Mouse (Mus musculus): ENCODE results near the gene Eif4e2.

DNA sequence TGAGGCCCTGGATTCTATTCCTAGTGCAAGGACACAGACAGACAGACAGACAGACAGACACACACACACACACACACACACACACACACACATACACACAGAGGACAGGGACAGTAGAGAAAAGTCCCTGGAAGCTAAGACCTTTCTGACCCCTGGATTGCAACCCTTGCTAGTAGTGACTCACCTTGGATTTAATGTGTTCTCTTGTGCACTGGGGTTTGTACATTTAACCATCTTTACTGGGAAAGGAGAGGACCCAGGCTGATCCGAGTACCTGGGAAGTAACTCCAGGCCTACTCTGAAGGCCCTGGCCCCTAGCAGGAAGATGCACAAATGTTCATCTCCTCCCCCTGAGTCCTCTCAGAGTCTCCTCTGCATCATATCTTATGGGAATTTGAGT lies 57.9 kb downstream of the Eif4e2 start:
- TF ChIP-seq POLR2A (IDR thresholded peaks at IDR 0.05; ENCODE audit: low read depth, low read length) = no peak
- no peak for TF ChIP-seq CTCF (IDR thresholded peaks at IDR 0.05; ENCODE audit: extremely low read depth, insufficient read length, insufficient replicate concordance, low read depth, low read length)
